Mouse (Mus musculus): ENCODE results near the gene Zfp609. TPM values are rescaled to one million over a fixed set of nuclear protein-coding genes. Genes with fewer than 3 reads are reported as not detected.
A peak's percentile ranks its signal among the peaks of the same experiment; 100 is the strongest.

Gene Zfp609
- total RNA-seq (2021), result 10 to 100 TPM; 48.5 to 49.1 TPM
- long read RNA-seq, experiment 1, full-length matches to known transcripts, result 1 of 2 reads
- long read RNA-seq, experiment 1, partial matches to known transcripts, result 1 of 2 reads
- long read RNA-seq, experiment 1, other reads (novel, unspliced or antisense), result 0 of 2 reads
- long read RNA-seq, experiment 2, result 0 reads

GRCm38 (mm10) chr9:65827344-65828015 is at the start of gene Zfp609:
Zfp609 (minus strand) TSS chr9:65827564.
- Histone ChIP-seq H3K27ac (peak within 1 kb of the TSS; percentile 89), H3K4me3 (peak within 1 kb of the TSS; percentile 92)
- TF ChIP-seq CTCF (IDR thresholded peaks at IDR 0.05), result no peak
- DNase-seq (ENCODE audit: extremely low spot score in 1 of 2, low spot score in 2 of 2), result peak; percentile 94 to 97
- intact Hi-C loops (cut with DNase I), result loop anchor here (5.0 kb wide), 2 partner anchors 35 to 130 kb away; no protein-coding TSS in a partner anchor

GRCm38 (mm10) chr9:65859656-65860055 is 32.3 kb upstream of the Zfp609 start:
- no peak for TF ChIP-seq CTCF (IDR thresholded peaks at IDR 0.05)
- no peak overlapping the region for H3K4me3 ChIP-seq

GRCm38 (mm10) chr9:65850203-65850602 is 22.8 kb upstream of the Zfp609 start:
- Histone ChIP-seq H3K27ac (no peak overlapping the region), H3K4me3 (no peak overlapping the region)
- DNase-seq (ENCODE audit: extremely low spot score in 1 of 2, low spot score in 2 of 2), result no peak
- intact Hi-C loops (cut with DNase I), result loop anchor here (2.0 to 5.0 kb wide), 3 partner anchors 155 to 243 kb away; no protein-coding TSS in a partner anchor
- peak; percentile 67 for TF ChIP-seq CTCF (IDR thresholded peaks at IDR 0.05)

More at GRCm38 (mm10) chr9:65859656-65860055, 32.3 kb upstream of the Zfp609 start:
- no peak overlapping the region for H3K27ac ChIP-seq
- DNase-seq (ENCODE audit: extremely low spot score in 1 of 2, low spot score in 2 of 2), result no peak
- intact Hi-C loops (cut with DNase I), result no loop called here

- intact Hi-C loops (cut with DNase I), result no loop called here
- no peak for DNase-seq (ENCODE audit: extremely low spot score in 1 of 2, low spot score in 2 of 2)
- Histone ChIP-seq H3K4me3 (no peak overlapping the region), H3K27ac (no peak overlapping the region)
- TF ChIP-seq CTCF (IDR thresholded peaks at IDR 0.05), result no peak
Measured at GRCm38 (mm10) chr9:65848154-65848553, 20.8 kb upstream of the Zfp609 start.

GRCm38 (mm10) chr9:65844421-65845165 is 17.2 kb upstream of the Zfp609 start:
- Histone ChIP-seq H3K27ac (no peak overlapping the region), H3K4me3 (no peak overlapping the region)
- DNase-seq (ENCODE audit: extremely low spot score in 1 of 2, low spot score in 2 of 2), result no peak
- no peak; the same call in 1 of the 2 replicates for TF ChIP-seq CTCF (IDR thresholded peaks at IDR 0.05)
- intact Hi-C loops (cut with DNase I), result no loop called here

GRCm38 (mm10) chr9:65839841-65840240 is 12.5 kb upstream of the Zfp609 start:
- DNase-seq (ENCODE audit: extremely low spot score in 1 of 2, low spot score in 2 of 2), result no peak
- no peak for TF ChIP-seq CTCF (IDR thresholded peaks at IDR 0.05)
- no peak overlapping the region for H3K27ac ChIP-seq
- intact Hi-C loops (cut with DNase I), result no loop called here
- H3K4me3 ChIP-seq, result no peak overlapping the region

- DNase-seq (ENCODE audit: extremely low spot score in 1 of 2, low spot score in 2 of 2), result no peak
- no peak for TF ChIP-seq CTCF (IDR thresholded peaks at IDR 0.05)
- no peak overlapping the region for H3K4me3 ChIP-seq
- no peak overlapping the region for H3K27ac ChIP-seq
- intact Hi-C loops (cut with DNase I), result no loop called here
Measured at GRCm38 (mm10) chr9:65836916-65837315, 9.6 kb upstream of the Zfp609 start.

GRCm38 (mm10) chr9:65834628-65835354 is 7.4 kb upstream of the Zfp609 start:
- no peak overlapping the region for H3K27ac ChIP-seq
- intact Hi-C loops (cut with DNase I), result loop anchor here (5.0 kb wide), 1 partner anchor 157 kb away; no protein-coding TSS in a partner anchor
- no peak for DNase-seq (ENCODE audit: extremely low spot score in 1 of 2, low spot score in 2 of 2)

GRCm38 (mm10) chr9:65833640-65834039 is 6.3 kb upstream of the Zfp609 start:
- no peak for TF ChIP-seq CTCF (IDR thresholded peaks at IDR 0.05)
- H3K27ac ChIP-seq, result no peak overlapping the region
- intact Hi-C loops (cut with DNase I), result loop anchor here (5.0 kb wide), 1 partner anchor 156 kb away; no protein-coding TSS in a partner anchor
- no peak overlapping the region for H3K4me3 ChIP-seq
- no peak for DNase-seq (ENCODE audit: extremely low spot score in 1 of 2, low spot score in 2 of 2)

More at GRCm38 (mm10) chr9:65834628-65835354, 7.4 kb upstream of the Zfp609 start:
- H3K4me3 ChIP-seq, result no peak overlapping the region
- TF ChIP-seq CTCF (IDR thresholded peaks at IDR 0.05), result no peak

GRCm38 (mm10) chr9:65833230-65833629 is 5.9 kb upstream of the Zfp609 start:
- intact Hi-C loops (cut with DNase I), result loop anchor here (5.0 kb wide), 1 partner anchor 156 kb away; no protein-coding TSS in a partner anchor
- no peak for DNase-seq (ENCODE audit: extremely low spot score in 1 of 2, low spot score in 2 of 2)
- Histone ChIP-seq H3K27ac (no peak overlapping the region), H3K4me3 (no peak overlapping the region)
- TF ChIP-seq CTCF (IDR thresholded peaks at IDR 0.05), result no peak

GRCm38 (mm10) chr9:65832041-65832440 is 4.7 kb upstream of the Zfp609 start:
- H3K27ac ChIP-seq, result no peak overlapping the region
- H3K4me3 ChIP-seq, result no peak overlapping the region
- DNase-seq (ENCODE audit: extremely low spot score in 1 of 2, low spot score in 2 of 2), result no peak
- TF ChIP-seq CTCF (IDR thresholded peaks at IDR 0.05), result no peak
- intact Hi-C loops (cut with DNase I), result loop anchor here (5.0 kb wide), 1 partner anchor 155 kb away; no protein-coding TSS in a partner anchor
